Mouse (Mus musculus): ENCODE measurements around the gene Gm38394.

DNA sequence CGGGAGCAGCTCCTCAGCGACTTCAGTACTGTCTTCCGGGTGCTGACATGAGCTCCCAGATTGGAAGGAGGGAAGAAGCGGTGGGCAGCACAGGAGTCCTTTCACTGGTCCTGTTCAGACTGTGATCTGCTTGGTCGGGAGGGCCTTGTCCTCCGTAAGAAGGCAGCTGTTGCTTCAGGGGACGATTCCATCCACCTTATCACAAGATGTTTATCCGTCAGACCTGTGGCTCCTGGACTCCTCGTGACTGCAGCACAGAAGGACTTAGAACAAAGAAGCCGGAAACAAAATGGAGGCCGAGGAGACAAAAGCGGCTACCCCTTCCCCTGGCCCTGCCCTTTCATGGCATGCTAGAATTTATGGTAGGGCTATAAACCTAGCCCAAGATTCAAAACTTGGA lies 9.1 kb upstream of the Gm38394 start:
- TF ChIP-seq CTCF (conservative IDR thresholded peaks at IDR 0.05 in 1 of 2, IDR thresholded peaks at IDR 0.05 in 1 of 2; ENCODE audit: low read depth in 2 of 2, low read length in 2 of 2) (no peak), KAT2A (IDR thresholded peaks at IDR 0.05; ENCODE audit: insufficient replicate concordance, low read length) (no peak), MEF2A (IDR thresholded peaks at IDR 0.05; ENCODE audit: borderline replicate concordance, low read depth, low read length) (no peak), PAX5 (IDR thresholded peaks at IDR 0.05; ENCODE audit: low read length) (no peak), UBTF (IDR thresholded peaks at IDR 0.05; ENCODE audit: low read depth, low read length) (no peak), ZNF384 (IDR thresholded peaks at IDR 0.05; ENCODE audit: low read depth, low read length) (no peak), EP300 (IDR thresholded peaks at IDR 0.05; ENCODE audit: low read length) (no peak), CHD2 (IDR thresholded peaks at IDR 0.05; ENCODE audit: low read length) (no peak), MYC (IDR thresholded peaks at IDR 0.05; ENCODE audit: low read depth, low read length) (no peak), MXI1 (IDR thresholded peaks at IDR 0.05; ENCODE audit: low read depth, low read length) (no peak), SMC3 (IDR thresholded peaks at IDR 0.05; ENCODE audit: low read depth, low read length) (no peak), NRF1 (IDR thresholded peaks at IDR 0.05; ENCODE audit: low read depth, low read length) (no peak), POLR2A (IDR thresholded peaks at IDR 0.05; ENCODE audit: low read depth, low read length) (no peak)
